15 mouse cellular contexts compared by ENCODE assay signal in the genomic region with DNA sequence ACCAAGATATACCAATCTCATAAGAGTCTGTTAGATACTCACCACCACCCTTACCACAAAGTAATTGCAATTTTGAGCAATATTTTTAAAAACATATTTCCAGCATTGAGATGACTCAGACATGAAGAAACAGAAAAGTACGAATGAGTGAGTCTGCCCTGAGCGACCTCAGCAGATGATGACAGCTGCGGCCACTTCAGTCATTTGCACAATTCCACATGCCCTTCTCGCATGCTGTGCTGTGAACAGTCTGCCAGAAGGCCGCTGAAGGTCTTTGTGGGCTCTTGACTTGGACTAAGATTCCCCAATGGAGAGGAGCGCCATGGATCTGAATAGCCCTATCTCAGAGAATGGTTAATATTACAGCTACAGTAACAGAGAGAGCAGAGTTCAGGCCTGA.
DNase-seq lines count a peak whose midpoint lies in the region.
"Had no signal": no experiment of that assay in that cellular context is flagged by ENCODE, and none has a peak within 500 bp of the region (broad histone marks: within the 10 kb centered on the region; RNA-seq: fewer than 3 reads in every experiment).

No protein-coding gene starts in this region.

- DNase-seq in heart, adult 11 months: peak; percentile 24
- no peak for DNase-seq in heart, adult 9 months (ENCODE audit: low spot score in 2 of 2)
- peak; percentile 4 for DNase-seq in 416B (ENCODE audit: low read depth)
- peak; percentile 9 for DNase-seq in adrenal gland, postnatal 10 days
- peak; percentile 14 for DNase-seq in lung, postnatal 14 days
- no peak for DNase-seq in right cerebral cortex, postnatal 14 days
- DNase-seq in cerebellum, postnatal 4 days (ENCODE audit: low spot score in 2 of 2): no peak
- DNase-seq: cerebellum, adult 18-20 months; cerebellum, postnatal 25 days; gastrocnemius, postnatal 10 days; kidney, adult 8-10 months; kidney, postnatal 4 days; liver, embryonic 13.5 days; thymus, adult 2 months; thymus, postnatal 36 days had no signal

Comparison
In these comparisons a context has a peak if more than half of its experiments do, and no peak if none do; other contexts are left out.
1. DNase-seq: peak in heart, adult 11 months (single experiment), 416B (single experiment), adrenal gland, postnatal 10 days (single experiment) and lung, postnatal 14 days (single experiment); none in heart, adult 9 months (0 of 2), right cerebral cortex, postnatal 14 days (single experiment) and cerebellum, postnatal 4 days (0 of 2).